Mouse (Mus musculus) ZHBTc4 (cell line): Measurements from ENCODE around the gene Actn4.

Source experiments
- DNase-seq: peaks from one replicate; pipeline ENCODE4 v3.0.0-alpha.2; 2011; ENCODE audit warnings: low read depth, low spot score

The Actn4 gene

DNA sequence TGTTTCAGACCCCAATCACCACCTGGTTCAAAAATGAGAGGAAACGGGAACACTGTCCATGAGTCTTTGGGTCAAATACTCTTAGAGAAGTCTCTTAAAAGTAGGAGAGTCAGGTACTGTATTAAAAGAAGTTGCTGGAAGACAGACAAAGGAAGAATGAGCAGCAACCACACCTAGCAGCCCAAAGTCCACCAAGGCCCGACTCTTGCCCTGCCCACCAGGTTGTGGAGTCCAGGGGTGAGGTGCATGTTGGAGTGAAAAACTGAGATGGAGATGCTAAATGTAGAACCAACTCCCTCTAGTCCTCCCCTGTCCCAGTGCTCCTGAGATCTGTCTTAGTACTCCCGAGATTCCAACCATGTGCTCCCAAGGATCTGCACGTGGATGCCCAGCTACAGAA, 111.5 kb downstream of the Actn4 start:
- no peak for DNase-seq

DNA sequence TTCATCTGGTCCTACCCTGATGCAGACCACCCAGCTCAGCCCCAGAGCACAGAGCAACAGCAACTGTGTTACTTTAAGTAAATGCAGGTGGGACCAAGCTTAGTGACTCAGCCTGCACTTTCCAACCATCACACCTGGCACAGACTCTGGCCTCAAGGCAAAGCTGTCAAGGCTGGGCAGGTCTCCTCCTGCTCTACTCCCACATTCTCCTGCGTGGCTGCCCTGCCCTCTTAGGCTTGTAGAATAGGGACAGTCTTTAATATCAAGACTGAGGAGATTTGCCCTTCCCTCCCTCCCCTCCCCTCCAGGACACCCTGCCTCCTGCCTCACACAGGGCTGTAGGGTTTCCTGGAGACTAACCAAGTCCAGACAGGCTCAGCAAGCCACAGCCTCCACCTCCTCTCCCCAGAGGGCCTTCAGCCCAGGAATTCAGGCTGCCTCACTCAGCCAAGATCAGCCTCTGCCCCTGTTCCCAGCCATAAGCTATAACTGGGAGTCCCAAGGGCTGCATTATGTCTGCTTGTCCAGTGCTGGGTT, 112.4 kb downstream of the Actn4 start:
- no peak for DNase-seq

DNA sequence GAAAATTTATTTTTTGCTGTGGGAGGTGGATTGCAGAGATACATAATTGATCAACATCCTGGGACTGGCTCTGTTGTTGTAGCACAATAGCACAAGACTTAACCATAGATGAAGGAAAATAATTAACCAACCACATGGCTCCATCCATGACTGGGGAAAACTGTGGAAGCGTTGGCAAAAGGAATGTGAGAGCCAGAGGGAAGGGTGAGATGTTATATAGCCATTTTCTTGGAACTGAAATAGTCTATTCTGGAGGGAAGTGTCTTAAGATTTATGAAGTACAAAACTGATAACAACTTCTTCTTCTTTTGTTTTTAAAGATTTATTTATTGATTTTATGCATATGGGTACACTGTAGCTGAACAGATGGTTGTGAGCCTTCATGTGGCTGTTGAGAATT, 114.9 kb downstream of the Actn4 start:
- DNase-seq = no peak
